In the genomic region with DNA sequence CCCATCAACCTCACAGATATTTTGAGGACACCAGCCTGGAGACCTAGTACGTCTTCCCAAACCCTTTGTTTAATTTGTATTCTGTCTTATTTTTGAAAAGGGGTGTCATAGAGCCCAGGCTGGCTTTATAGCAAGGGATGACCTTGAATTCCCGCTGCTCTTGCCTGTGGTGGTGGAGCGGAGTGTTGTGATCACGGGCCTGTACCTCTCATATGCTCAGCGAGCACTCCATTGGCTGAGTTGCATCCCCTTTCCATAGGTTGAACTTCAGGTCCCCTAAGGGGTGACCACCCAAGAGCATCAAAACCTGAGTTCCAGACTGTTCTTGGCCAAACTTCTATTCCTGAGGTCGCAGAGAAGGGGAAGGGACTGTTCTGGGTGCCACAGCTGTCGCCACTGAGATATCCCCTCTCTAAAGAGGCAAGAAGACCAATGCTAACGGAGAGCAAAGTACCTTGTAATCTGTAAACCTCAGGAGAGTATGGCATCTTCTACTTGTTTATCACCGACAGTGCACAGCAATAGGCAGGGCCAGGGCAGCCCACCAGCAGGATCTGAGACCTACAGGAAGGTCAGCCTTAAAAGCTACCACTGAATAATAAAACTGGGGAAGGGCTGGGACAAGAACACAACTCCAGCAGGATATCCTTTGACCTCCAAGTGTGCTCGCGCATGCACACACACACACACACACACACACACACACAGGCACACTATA, we compare ENCODE assay signal across 9 mouse cellular contexts. TPM values are rescaled to one million over a fixed set of nuclear protein-coding genes. Genes with fewer than 3 reads are reported as not detected.
A peak's percentile ranks its signal among the peaks of the same experiment; 100 is the strongest.
DNase-seq lines count a peak whose midpoint lies in the region; ATAC-seq and TF ChIP-seq lines count a peak whose summit lies in the region.
"Had no signal": no experiment of that assay in that cellular context is flagged by ENCODE, and none has a peak within 500 bp of the region (broad histone marks: within the 10 kb centered on the region; RNA-seq: fewer than 3 reads in every experiment).

No protein-coding gene starts in this region.

- H3K27ac ChIP-seq in kidney, postnatal 0 days: no peak overlapping the region
- H3K27ac ChIP-seq in embryonic facial prominence, embryonic 15.5 days (replicated peaks): no peak overlapping the region
- peak overlapping the region; percentile 72 for H3K27ac ChIP-seq in hindbrain, embryonic 16.5 days (ENCODE audit: low read depth, low read length)
- no peak overlapping the region; the same call in 1 of the 2 replicates for H3K27ac ChIP-seq in midbrain, embryonic 14.5 days (replicated peaks; ENCODE audit: low read depth, low read length)

- no peaks in the 10 kb centered on the region for H3K9me3 ChIP-seq in kidney, postnatal 0 days (replicated peaks; ENCODE audit: low read length)
- H3K9me3 ChIP-seq in embryonic facial prominence, embryonic 15.5 days (replicated peaks): no peaks in the 10 kb centered on the region
- H3K9me3 ChIP-seq in hindbrain, embryonic 16.5 days (ENCODE audit: control insufficient read depth, low read length): no peaks in the 10 kb centered on the region
- no peaks in the 10 kb centered on the region for H3K9me3 ChIP-seq in midbrain, embryonic 14.5 days (ENCODE audit: control insufficient read depth, low read length)

- no peaks in the 10 kb centered on the region for H3K36me3 ChIP-seq in kidney, postnatal 0 days (ENCODE audit: insufficient read depth, low read length)
- H3K36me3 ChIP-seq in embryonic facial prominence, embryonic 15.5 days: no peaks in the 10 kb centered on the region
- no peaks in the 10 kb centered on the region for H3K36me3 ChIP-seq in hindbrain, embryonic 16.5 days (ENCODE audit: control insufficient read depth, insufficient read depth, low read length)
- H3K36me3 ChIP-seq in midbrain, embryonic 14.5 days (ENCODE audit: control insufficient read depth, insufficient read depth, low read length): no peaks in the 10 kb centered on the region

- H3K4me3 ChIP-seq in kidney, postnatal 0 days (replicated peaks; ENCODE audit: low read depth, low read length): no peak overlapping the region
- peak overlapping the region; percentile 37 for H3K4me3 ChIP-seq in embryonic facial prominence, embryonic 15.5 days (replicated peaks)
- peak overlapping the region; percentile 30 for H3K4me3 ChIP-seq in hindbrain, embryonic 16.5 days (ENCODE audit: low read length)
- peak overlapping the region; percentile 7; the same call in 1 of the 2 replicates for H3K4me3 ChIP-seq in midbrain, embryonic 14.5 days (replicated peaks; ENCODE audit: low read depth, low read length)

- no peak for TF ChIP-seq CTCF in kidney, postnatal 0 days (IDR thresholded peaks at IDR 0.05; ENCODE audit: low read depth)

- no peak for DNase-seq in kidney, postnatal 0 days (ENCODE audit: low spot score)
- no peak for DNase-seq in kidney, postnatal 36 days
- DNase-seq in midbrain, embryonic 14.5 days: no peak
- DNase-seq in T-cell, adult 2 months (ENCODE audit: low spot score): no peak
- DNase-seq in embryo, embryonic 10.5 days (ENCODE audit: low spot score): no peak

- ATAC-seq in kidney, postnatal 0 days (replicated peaks; ENCODE audit: low FRiP score, low read depth): no peak; the same call in 1 of the 2 replicates
- ATAC-seq in embryonic facial prominence, embryonic 15.5 days (ENCODE audit: insufficient number of reproducible peaks, low FRiP score, low TSS enrichment, low read depth): no peak
- ATAC-seq in hindbrain, embryonic 16.5 days: peak; percentile 6; the same call in 1 of the 2 replicates
- 0 out of 2 replicates have a peak, but pooled peaks have one; percentile 8 for ATAC-seq in midbrain, embryonic 14.5 days (ENCODE audit: low FRiP score, low TSS enrichment)
- no peak for ATAC-seq in CD4-positive, CD25-positive, alpha-beta regulatory T cell, adult 4 months

- H3K4me2 ChIP-seq in kidney, postnatal 0 days (ENCODE audit: low read length): peak overlapping the region; percentile 41; the same call in 1 of the 2 replicates
- peak overlapping the region; percentile 54 for H3K4me2 ChIP-seq in embryonic facial prominence, embryonic 15.5 days (replicated peaks)
- H3K4me2 ChIP-seq in hindbrain, embryonic 16.5 days (ENCODE audit: low read length): peak overlapping the region; percentile 58
- H3K4me2 ChIP-seq in midbrain, embryonic 14.5 days (ENCODE audit: low read length): peak overlapping the region; percentile 51

- no peak overlapping the region for H3K9ac ChIP-seq in kidney, postnatal 0 days (ENCODE audit: low read depth, low read length)
- no peak overlapping the region for H3K9ac ChIP-seq in embryonic facial prominence, embryonic 15.5 days
- peak overlapping the region; percentile 52 for H3K9ac ChIP-seq in hindbrain, embryonic 16.5 days (ENCODE audit: low read depth, low read length)
- H3K9ac ChIP-seq in midbrain, embryonic 14.5 days (replicated peaks; ENCODE audit: low read length): no peak overlapping the region

- no peaks in the 10 kb centered on the region for H3K4me1 ChIP-seq in kidney, postnatal 0 days (replicated peaks; ENCODE audit: insufficient read depth, low read length)
- H3K4me1 ChIP-seq in embryonic facial prominence, embryonic 15.5 days: peaks cover 8% of the 10 kb centered on the region; the same call in 1 of the 2 replicates
- H3K4me1 ChIP-seq in hindbrain, embryonic 16.5 days (ENCODE audit: control insufficient read depth, insufficient read depth, low read depth, low read length): peaks cover 10% of the 10 kb centered on the region
- peaks cover 14% of the 10 kb centered on the region for H3K4me1 ChIP-seq in midbrain, embryonic 14.5 days (ENCODE audit: control insufficient read depth, insufficient read depth, low read length)

- WGBS in kidney, postnatal 0 days: 72% methylated on average over 11 of the region's 11 CpGs
- WGBS in embryonic facial prominence, embryonic 15.5 days: 77% methylated on average over 11 of the region's 11 CpGs
- 76% methylated on average over 11 of the region's 11 CpGs for WGBS in hindbrain, embryonic 16.5 days
- WGBS in midbrain, embryonic 14.5 days: 79% methylated on average over 11 of the region's 11 CpGs

- H3K27me3 ChIP-seq in kidney, postnatal 0 days (ENCODE audit: insufficient read depth, low read length): no peaks in the 10 kb centered on the region
- H3K27me3 ChIP-seq in embryonic facial prominence, embryonic 15.5 days: no peaks in the 10 kb centered on the region
- H3K27me3 ChIP-seq in hindbrain, embryonic 16.5 days (replicated peaks; ENCODE audit: control insufficient read depth, insufficient read depth, low read length): no peaks in the 10 kb centered on the region
- H3K27me3 ChIP-seq in midbrain, embryonic 14.5 days (ENCODE audit: control insufficient read depth, insufficient read depth, low read length): no peaks in the 10 kb centered on the region

RNA-seq across cellular contexts. Expression of gene Sgca, which starts 3.5 kb away (rescaled TPM):
- polyA plus RNA-seq in kidney, postnatal 0 days (2015; fragmentation: Nextera tagmentation; extraction: Ambion mirVana): 0.28 and 0.52 TPM in 2 replicates
- polyA plus RNA-seq in embryonic facial prominence, embryonic 15.5 days (2015; fragmentation: Nextera tagmentation; extraction: Ambion mirVana): 11.7 and 14.6 TPM in 2 replicates
- 0.24 and 1.3 TPM in 2 replicates for polyA plus RNA-seq in hindbrain, embryonic 16.5 days (2015; fragmentation: Nextera tagmentation; extraction: Ambion mirVana)
- polyA plus RNA-seq in midbrain, embryonic 14.5 days (2014; fragmentation: Nextera tagmentation; extraction: Ambion mirVana): not detected in 2 replicates
- not detected for polyA plus RNA-seq in CD4-positive, CD25-positive, alpha-beta regulatory T cell, adult 4 months (2017; shearing (Covaris generic))
- polyA plus RNA-seq: liver, adult 2 months had no signal

RNA-seq across cellular contexts. Expression of gene Ppp1r9b, which starts 11.2 kb away (rescaled TPM):
- polyA plus RNA-seq in kidney, postnatal 0 days (2015; fragmentation: Nextera tagmentation; extraction: Ambion mirVana): 10.3 and 10.6 TPM in 2 replicates
- polyA plus RNA-seq in embryonic facial prominence, embryonic 15.5 days (2015; fragmentation: Nextera tagmentation; extraction: Ambion mirVana): 11.0 and 12.8 TPM in 2 replicates
- 17.8 and 18.8 TPM in 2 replicates for polyA plus RNA-seq in hindbrain, embryonic 16.5 days (2015; fragmentation: Nextera tagmentation; extraction: Ambion mirVana)
- 27.1 and 27.6 TPM in 2 replicates for polyA plus RNA-seq in midbrain, embryonic 14.5 days (2014; fragmentation: Nextera tagmentation; extraction: Ambion mirVana)
- 10 to 100 TPM; 18.1 to 21.7 TPM for polyA plus RNA-seq in CD4-positive, CD25-positive, alpha-beta regulatory T cell, adult 4 months (2017; shearing (Covaris generic))

RNA-seq across cellular contexts. Expression of gene Hils1, which starts 12.2 kb away (rescaled TPM):
- polyA plus RNA-seq in kidney, postnatal 0 days (2015; fragmentation: Nextera tagmentation; extraction: Ambion mirVana): not detected in 2 replicates
- polyA plus RNA-seq in embryonic facial prominence, embryonic 15.5 days (2015; fragmentation: Nextera tagmentation; extraction: Ambion mirVana): 0.25 TPM in 1 of 2 replicates, not detected in the other
- polyA plus RNA-seq in hindbrain, embryonic 16.5 days (2015; fragmentation: Nextera tagmentation; extraction: Ambion mirVana): not detected in 2 replicates
- not detected in 2 replicates for polyA plus RNA-seq in midbrain, embryonic 14.5 days (2014; fragmentation: Nextera tagmentation; extraction: Ambion mirVana)
- polyA plus RNA-seq in CD4-positive, CD25-positive, alpha-beta regulatory T cell, adult 4 months (2017; shearing (Covaris generic)): not detected
- polyA plus RNA-seq: liver, adult 2 months had no signal

RNA-seq across cellular contexts. Expression of gene Samd14, which starts 30.1 kb away (rescaled TPM):
- 13.1 and 14.5 TPM in 2 replicates for polyA plus RNA-seq in kidney, postnatal 0 days (2015; fragmentation: Nextera tagmentation; extraction: Ambion mirVana)
- 29.7 and 33.9 TPM in 2 replicates for polyA plus RNA-seq in embryonic facial prominence, embryonic 15.5 days (2015; fragmentation: Nextera tagmentation; extraction: Ambion mirVana)
- 160 and 181 TPM in 2 replicates for polyA plus RNA-seq in hindbrain, embryonic 16.5 days (2015; fragmentation: Nextera tagmentation; extraction: Ambion mirVana)
- 135 and 152 TPM in 2 replicates for polyA plus RNA-seq in midbrain, embryonic 14.5 days (2014; fragmentation: Nextera tagmentation; extraction: Ambion mirVana)
- polyA plus RNA-seq in CD4-positive, CD25-positive, alpha-beta regulatory T cell, adult 4 months (2017; shearing (Covaris generic)): under 1 TPM; 0.87 to 0.94 TPM

RNA-seq across cellular contexts. Expression of gene Col1a1, which starts 43.6 kb away (rescaled TPM):
- polyA plus RNA-seq in kidney, postnatal 0 days (2015; fragmentation: Nextera tagmentation; extraction: Ambion mirVana): 353 and 441 TPM in 2 replicates
- polyA plus RNA-seq in embryonic facial prominence, embryonic 15.5 days (2015; fragmentation: Nextera tagmentation; extraction: Ambion mirVana): 4,177 and 4,242 TPM in 2 replicates
- 105 and 275 TPM in 2 replicates for polyA plus RNA-seq in hindbrain, embryonic 16.5 days (2015; fragmentation: Nextera tagmentation; extraction: Ambion mirVana)
- polyA plus RNA-seq in midbrain, embryonic 14.5 days (2014; fragmentation: Nextera tagmentation; extraction: Ambion mirVana): 0.98 and 64.7 TPM in 2 replicates
- under 1 TPM in 1 of 2 experiments, not detected in 1; 0.09 TPM for polyA plus RNA-seq in CD4-positive, CD25-positive, alpha-beta regulatory T cell, adult 4 months (2017; shearing (Covaris generic))

Comparison
In these comparisons a context has a peak if more than half of its experiments do, and no peak if none do; other contexts are left out.
1. ATAC-seq: peak in hindbrain, embryonic 16.5 days (single experiment) and midbrain, embryonic 14.5 days (single experiment); none in kidney, postnatal 0 days (single experiment), embryonic facial prominence, embryonic 15.5 days (single experiment) and CD4-positive, CD25-positive, alpha-beta regulatory T cell, adult 4 months (single experiment).
2. Peak in every context shown above with its lines, with median percentiles within 50 percentile points of each other: H3K4me2 ChIP-seq.